Mouse (Mus musculus) midbrain, embryonic 13.5 days (tissue): ENCODE results near the gene Disp1. TPM values are rescaled to one million over a fixed set of nuclear protein-coding genes. Genes with fewer than 3 reads are reported as not detected.

ENCODE experiments used
- ATAC-seq: fragments of 200-750 bp; cut with Nextera tagmentation; 2 replicates; pipeline ENCODE4 v1.8.0; 2017; ENCODE audit warnings: mild to moderate bottlenecking, moderate TSS enrichment, moderate library complexity
- H3K27ac ChIP-seq: fragments of 300-500 bp; sonication (generic); 2 replicates; pipeline ENCODE4 v1.5.1; 2015; ENCODE audit warnings: inconsistent platforms, mild to moderate bottlenecking, moderate library complexity
- H3K27me3 ChIP-seq: fragments of 300-500 bp; sonication (generic); 2 replicates; pipeline ENCODE4 v1.6.1; 2015; ENCODE audit warnings: mild to moderate bottlenecking, inconsistent platforms
- H3K36me3 ChIP-seq: fragments of 300-500 bp; sonication (generic); 2 replicates; pipeline ENCODE4 v1.6.1; 2015; ENCODE audit warnings: mild to moderate bottlenecking, inconsistent platforms
- H3K4me1 ChIP-seq: fragments of 300-500 bp; sonication (generic); replicated peaks from 2 replicates; pipeline ENCODE4 v1.6.1; 2015; ENCODE audit warnings: inconsistent platforms
- H3K4me2 ChIP-seq: fragments of 300-500 bp; sonication (generic); replicated peaks from 2 replicates; pipeline ENCODE4 v1.6.1; 2015; ENCODE audit warnings: moderate library complexity, mild to moderate bottlenecking, inconsistent platforms
- H3K4me3 ChIP-seq: fragments of 300-500 bp; sonication (generic); replicated peaks from 2 replicates; pipeline ENCODE4 v1.5.1; 2015; ENCODE audit warnings: mild to moderate bottlenecking, inconsistent platforms
- H3K9ac ChIP-seq: fragments of 300-500 bp; sonication (generic); replicated peaks from 2 replicates; pipeline ENCODE4 v1.6.1; 2015; ENCODE audit warnings: mild to moderate bottlenecking, inconsistent platforms
- H3K9me3 ChIP-seq: fragments of 300-500 bp; sonication (generic); 2 replicates; pipeline ENCODE4 v1.6.1; 2016; ENCODE audit warnings: mild to moderate bottlenecking, inconsistent platforms
- WGBS: fragments of 180-500 bp; shearing (Covaris S2); methylation state at CpG from one replicate; pipeline ENCODE4 v1.1.7; 2015; 5-methylcytosine and 5-hydroxymethylcytosine counted together
- polyA plus RNA-seq: library from polyadenylated mRNA; unstranded; fragments of >200 nt; fragmentation: Nextera tagmentation; extraction: Ambion mirVana; gene quantifications from 2 replicates; pipeline ENCODE4 v1.2.1, GENCODE M21; 2015

Disp1 gene
- polyA plus RNA-seq, 1 experiment from 2014 or later = 8.0 TPM

GRCm38 (mm10) chr1:183179316-183179715, 42.0 kb downstream of the Disp1 start:
- Histone ChIP-seq H3K4me3 (no peak overlapping the region), H3K9ac (no peak overlapping the region), H3K27me3 (no peaks in the 10 kb centered on the region), H3K4me2 (no peak overlapping the region), H3K27ac (no peak overlapping the region), H3K9me3 (no peaks in the 10 kb centered on the region), H3K36me3 (no peaks in the 10 kb centered on the region), H3K4me1 (peaks cover 16% of the 10 kb centered on the region)
- ATAC-seq = no peak
- WGBS = 93% methylated on average over 5 of the region's 5 CpGs

- no peak overlapping the region for H3K27ac ChIP-seq
- no peak overlapping the region for H3K4me2 ChIP-seq
- H3K4me3 ChIP-seq = no peak overlapping the region
- H3K9ac ChIP-seq = no peak overlapping the region
- no peaks in the 10 kb centered on the region for H3K36me3 ChIP-seq
- ATAC-seq = no peak
- WGBS = 89% methylated on average over 8 of the region's 8 CpGs
- H3K27me3 ChIP-seq = no peaks in the 10 kb centered on the region
- no peaks in the 10 kb centered on the region for H3K9me3 ChIP-seq
- H3K4me1 ChIP-seq = no peaks in the 10 kb centered on the region
Observed at GRCm38 (mm10) chr1:183175236-183175635, 46.1 kb downstream of the Disp1 start.

GRCm38 (mm10) chr1:183171095-183171494, 50.2 kb downstream of the Disp1 start:
- no peak overlapping the region for H3K4me2 ChIP-seq
- H3K27me3 ChIP-seq = no peaks in the 10 kb centered on the region
- H3K9ac ChIP-seq = no peak overlapping the region
- no peak overlapping the region for H3K27ac ChIP-seq
- H3K4me3 ChIP-seq = no peak overlapping the region
- no peaks in the 10 kb centered on the region for H3K4me1 ChIP-seq
- no peak for ATAC-seq
- 93% methylated on average over 5 of the region's 5 CpGs for WGBS
- no peaks in the 10 kb centered on the region for H3K9me3 ChIP-seq
- H3K36me3 ChIP-seq = no peaks in the 10 kb centered on the region

GRCm38 (mm10) chr1:183168465-183168864, 52.9 kb downstream of the Disp1 start:
- Histone ChIP-seq H3K9me3 (0 out of 2 replicates have a peak, but pooled peaks cover 3% of the 10 kb centered on the region), H3K4me1 (no peaks in the 10 kb centered on the region), H3K4me2 (no peak overlapping the region), H3K27ac (no peak overlapping the region), H3K4me3 (no peak overlapping the region), H3K36me3 (0 out of 2 replicates have a peak, but pooled peaks cover 5% of the 10 kb centered on the region), H3K27me3 (no peaks in the 10 kb centered on the region), H3K9ac (no peak overlapping the region)
- 80% methylated on average over 6 of the region's 6 CpGs for WGBS
- no peak for ATAC-seq

- 0 out of 2 replicates have a peak, but pooled peaks cover 3% of the 10 kb centered on the region for H3K9me3 ChIP-seq
- H3K4me3 ChIP-seq = no peak overlapping the region
- H3K9ac ChIP-seq = no peak overlapping the region
- no peak overlapping the region for H3K4me2 ChIP-seq
- 77% methylated on average over 12 of the region's 12 CpGs for WGBS
- H3K4me1 ChIP-seq = no peaks in the 10 kb centered on the region
- H3K36me3 ChIP-seq = 0 out of 2 replicates have a peak, but pooled peaks cover 5% of the 10 kb centered on the region
- H3K27me3 ChIP-seq = no peaks in the 10 kb centered on the region
- H3K27ac ChIP-seq = no peak overlapping the region
- ATAC-seq = no peak
Observed at GRCm38 (mm10) chr1:183167776-183168175, 53.5 kb downstream of the Disp1 start.

- 95% methylated on average over 5 of the region's 5 CpGs for WGBS
- no peak for ATAC-seq
Observed at GRCm38 (mm10) chr1:183166700-183167099, 54.6 kb downstream of the Disp1 start.

GRCm38 (mm10) chr1:183164648-183165071, 56.7 kb downstream of the Disp1 start:
- WGBS = 81% methylated on average over 8 of the region's 8 CpGs
- Histone ChIP-seq H3K9me3 (0 out of 2 replicates have a peak, but pooled peaks cover 3% of the 10 kb centered on the region), H3K36me3 (0 out of 2 replicates have a peak, but pooled peaks cover 5% of the 10 kb centered on the region), H3K27me3 (no peaks in the 10 kb centered on the region), H3K4me3 (no peak overlapping the region), H3K4me1 (no peaks in the 10 kb centered on the region), H3K27ac (no peak overlapping the region), H3K4me2 (no peak overlapping the region), H3K9ac (no peak overlapping the region)
- no peak for ATAC-seq

More at GRCm38 (mm10) chr1:183166700-183167099, 54.6 kb downstream of the Disp1 start:
- no peaks in the 10 kb centered on the region for H3K4me1 ChIP-seq
- 0 out of 2 replicates have a peak, but pooled peaks cover 3% of the 10 kb centered on the region for H3K9me3 ChIP-seq
- 0 out of 2 replicates have a peak, but pooled peaks cover 5% of the 10 kb centered on the region for H3K36me3 ChIP-seq
- no peak overlapping the region for H3K9ac ChIP-seq
- no peaks in the 10 kb centered on the region for H3K27me3 ChIP-seq
- no peak overlapping the region for H3K27ac ChIP-seq
- H3K4me3 ChIP-seq = no peak overlapping the region
- H3K4me2 ChIP-seq = no peak overlapping the region

- Histone ChIP-seq H3K27me3 (no peaks in the 10 kb centered on the region), H3K4me2 (no peak overlapping the region), H3K9ac (no peak overlapping the region), H3K36me3 (0 out of 2 replicates have a peak, but pooled peaks cover 5% of the 10 kb centered on the region), H3K27ac (no peak overlapping the region), H3K9me3 (0 out of 2 replicates have a peak, but pooled peaks cover 3% of the 10 kb centered on the region), H3K4me3 (no peak overlapping the region), H3K4me1 (no peaks in the 10 kb centered on the region)
- no peak for ATAC-seq
- 94% methylated on average over 6 of the region's 6 CpGs for WGBS
Observed at GRCm38 (mm10) chr1:183164190-183164580, 57.1 kb downstream of the Disp1 start.

GRCm38 (mm10) chr1:183163512-183164189, 57.7 kb downstream of the Disp1 start:
- no peak overlapping the region for H3K4me2 ChIP-seq
- ATAC-seq = no peak
- H3K27ac ChIP-seq = no peak overlapping the region
- no peaks in the 10 kb centered on the region for H3K27me3 ChIP-seq
- no peak overlapping the region for H3K9ac ChIP-seq
- 0 out of 2 replicates have a peak, but pooled peaks cover 5% of the 10 kb centered on the region for H3K36me3 ChIP-seq
- 0 out of 2 replicates have a peak, but pooled peaks cover 3% of the 10 kb centered on the region for H3K9me3 ChIP-seq
- 91% methylated on average over 5 of the region's 5 CpGs for WGBS
- no peak overlapping the region for H3K4me3 ChIP-seq
- H3K4me1 ChIP-seq = no peaks in the 10 kb centered on the region

GRCm38 (mm10) chr1:183161057-183161456, 60.3 kb downstream of the Disp1 start:
- Histone ChIP-seq H3K9me3 (0 out of 2 replicates have a peak, but pooled peaks cover 3% of the 10 kb centered on the region), H3K27ac (no peak overlapping the region), H3K9ac (no peak overlapping the region; the same call in 1 of the 2 replicates), H3K27me3 (no peaks in the 10 kb centered on the region), H3K4me2 (no peak overlapping the region), H3K36me3 (peaks cover 12% of the 10 kb centered on the region; the same call in 1 of the 2 replicates), H3K4me1 (no peaks in the 10 kb centered on the region), H3K4me3 (no peak overlapping the region)
- ATAC-seq = no peak
- WGBS = 83% methylated on average over 11 of the region's 11 CpGs

GRCm38 (mm10) chr1:183160188-183160587, 61.1 kb downstream of the Disp1 start:
- no peaks in the 10 kb centered on the region for H3K27me3 ChIP-seq
- H3K4me1 ChIP-seq = no peaks in the 10 kb centered on the region
- WGBS = 95% methylated on average over 6 of the region's 6 CpGs
- H3K4me3 ChIP-seq = no peak overlapping the region
- H3K9me3 ChIP-seq = no peaks in the 10 kb centered on the region
- no peak overlapping the region for H3K27ac ChIP-seq
- no peak overlapping the region for H3K9ac ChIP-seq
- H3K36me3 ChIP-seq = peaks cover 7% of the 10 kb centered on the region; the same call in 1 of the 2 replicates
- no peak overlapping the region for H3K4me2 ChIP-seq
- no peak for ATAC-seq

GRCm38 (mm10) chr1:183159183-183159582, 62.1 kb downstream of the Disp1 start:
- H3K4me2 ChIP-seq = no peak overlapping the region
- H3K4me1 ChIP-seq = peaks cover 9% of the 10 kb centered on the region
- H3K4me3 ChIP-seq = no peak overlapping the region
- H3K9ac ChIP-seq = no peak overlapping the region
- H3K27ac ChIP-seq = no peak overlapping the region
- peaks cover 7% of the 10 kb centered on the region; the same call in 1 of the 2 replicates for H3K36me3 ChIP-seq
- no peaks in the 10 kb centered on the region for H3K9me3 ChIP-seq
- 78% methylated on average over 7 of the region's 7 CpGs for WGBS
- H3K27me3 ChIP-seq = no peaks in the 10 kb centered on the region
- no peak for ATAC-seq
